Mouse (Mus musculus) macrophage (primary cell): ENCODE measurements around the gene Wasf3. TPM values are rescaled to one million over a fixed set of nuclear protein-coding genes. Genes with fewer than 3 reads are reported as not detected.

Experiments used
- H3K27ac ChIP-seq: fragments of 350-480 bp; formaldehyde crosslinking; 2 replicates; pipeline ENCODE4 v1.9.0; 2021
- H3K36me3 ChIP-seq: fragments of 350-480 bp; formaldehyde crosslinking; 2 replicates; pipeline ENCODE4 v1.9.0; 2021; ENCODE audit errors: inconsistent target
- H3K4me3 ChIP-seq: fragments of 350-480 bp; formaldehyde crosslinking; 2 replicates; pipeline ENCODE4 v1.9.0; 2021; ENCODE audit errors: inconsistent target
- H3K79me2 ChIP-seq: fragments of 350-480 bp; formaldehyde crosslinking; 2 replicates; pipeline ENCODE4 v1.9.0; 2021; ENCODE audit errors: inconsistent target
- WGBS: methylation state at CpG from one replicate; pipeline ENCODE4 v1.1.7; 2026; ENCODE audit warnings: inconsistent platforms; ENCODE audit not compliant: missing documents; 5-methylcytosine and 5-hydroxymethylcytosine counted together
- polyA plus RNA-seq: library from polyadenylated mRNA; stranded (reverse); fragments of 250-400 nt; gene quantifications from 3 replicates; pipeline ENCODE4 v1.2.4, GENCODE M21; 2018; ENCODE audit warnings: inconsistent platforms

Gene Wasf3
- polyA plus RNA-seq, 1 experiment from 2014 or later = not detected

- Histone ChIP-seq H3K27ac (no peak overlapping the region), H3K36me3 (no peaks in the 10 kb centered on the region), H3K79me2 (no peaks in the 10 kb centered on the region), H3K4me3 (no peak overlapping the region)
- 73% methylated on average over 13 of the region's 15 CpGs for WGBS
Observed at GRCm38 (mm10) chr5:146412743-146413430, 28.1 kb downstream of the Wasf3 start.

DNA sequence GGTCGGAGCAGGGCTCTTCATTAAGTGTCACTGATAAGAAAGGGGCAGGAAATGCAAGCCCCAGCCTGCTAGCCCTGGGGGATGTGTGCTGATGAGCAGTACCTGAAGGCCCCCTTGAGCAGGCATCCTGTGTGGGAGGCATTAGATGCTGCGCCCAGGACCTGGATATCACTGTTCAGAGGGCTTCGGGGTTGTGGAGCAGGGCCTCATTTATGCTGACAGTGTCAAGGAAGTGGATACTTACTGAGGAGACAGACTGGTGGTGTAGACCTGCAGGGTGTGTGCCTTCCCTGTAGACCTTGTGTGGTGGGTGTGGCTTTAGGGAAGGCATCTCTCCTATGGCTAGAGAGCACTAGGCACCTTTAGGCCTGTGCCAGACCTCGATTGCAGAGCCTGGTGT lies 29.8 kb downstream of the Wasf3 start:
- H3K79me2 ChIP-seq = no peaks in the 10 kb centered on the region
- no peak overlapping the region for H3K4me3 ChIP-seq
- no peak overlapping the region for H3K27ac ChIP-seq
- H3K36me3 ChIP-seq = no peaks in the 10 kb centered on the region
- WGBS = 78% methylated on average over 4 of the region's 4 CpGs

DNA sequence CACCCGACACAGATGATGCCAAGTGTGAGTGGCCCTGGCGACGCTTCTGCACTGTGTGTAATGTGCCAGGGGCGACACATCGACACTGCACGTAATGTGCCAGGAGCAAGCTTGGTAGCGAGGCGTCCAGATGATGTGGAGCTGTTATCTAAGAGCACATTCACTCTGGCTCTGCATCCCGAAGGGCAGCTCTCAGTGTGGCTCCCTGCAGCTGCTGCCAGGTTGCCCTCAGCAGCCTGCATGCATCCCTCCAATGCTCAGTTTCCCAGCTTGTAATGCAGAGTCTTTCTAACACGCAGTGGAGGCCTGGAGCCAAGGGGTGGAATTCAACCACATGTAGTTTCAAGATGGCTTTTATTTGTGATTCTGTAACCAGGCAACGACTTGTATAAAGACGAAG lies 30.4 kb downstream of the Wasf3 start:
- H3K27ac ChIP-seq = no peak overlapping the region
- no peak overlapping the region for H3K4me3 ChIP-seq
- no peaks in the 10 kb centered on the region for H3K36me3 ChIP-seq
- 91% methylated on average over 12 of the region's 12 CpGs for WGBS
- no peaks in the 10 kb centered on the region for H3K79me2 ChIP-seq

DNA sequence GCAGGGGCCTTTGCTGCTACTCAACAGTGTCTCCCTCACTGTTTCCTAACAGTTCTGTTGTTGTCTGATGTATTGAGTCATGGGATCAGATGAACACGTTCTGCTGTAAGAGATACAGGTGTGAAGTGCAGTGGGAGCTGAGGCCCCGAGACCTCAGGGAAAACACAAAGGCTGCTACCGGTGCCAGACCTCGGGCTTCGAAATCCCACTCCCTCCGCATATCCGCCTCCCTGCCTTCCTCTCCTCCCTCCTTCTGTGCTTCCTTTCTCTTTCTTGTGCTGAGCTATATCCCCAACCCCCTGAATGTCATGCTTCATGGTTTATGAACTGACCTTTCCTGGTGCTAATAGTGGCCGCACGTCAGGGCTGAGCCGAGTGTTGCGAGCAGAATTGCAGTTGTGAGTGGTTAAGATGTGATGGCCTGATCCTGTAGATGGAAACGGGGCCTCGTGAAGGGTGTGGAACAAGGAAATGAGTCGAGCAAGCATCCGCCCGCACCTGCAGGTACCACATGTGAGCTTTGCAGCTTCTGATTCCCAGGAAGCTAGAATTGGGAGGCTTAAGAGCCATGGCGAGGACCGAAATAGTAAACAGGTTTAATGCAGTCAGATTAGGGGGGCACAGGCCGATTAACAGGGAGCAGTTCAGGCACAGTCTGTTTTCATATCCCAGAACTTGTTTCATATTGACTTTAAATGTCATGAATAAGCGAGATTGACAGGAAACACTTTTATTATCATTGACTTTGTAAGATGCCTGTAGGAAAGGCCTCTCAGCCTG lies 31.7 kb downstream of the Wasf3 start:
- no peak overlapping the region for H3K27ac ChIP-seq
- H3K79me2 ChIP-seq = no peaks in the 10 kb centered on the region
- WGBS = 77% methylated on average over 18 of the region's 20 CpGs

GRCm38 (mm10) chr5:146418092-146418491 lies 33.3 kb downstream of the Wasf3 start:
- WGBS = 85% methylated on average over 7 of the region's 7 CpGs
- no peaks in the 10 kb centered on the region for H3K79me2 ChIP-seq
- no peak overlapping the region for H3K4me3 ChIP-seq
- no peak overlapping the region for H3K27ac ChIP-seq
- H3K36me3 ChIP-seq = no peaks in the 10 kb centered on the region

More for the DNA sequence above, 31.7 kb downstream of the Wasf3 start:
- no peaks in the 10 kb centered on the region for H3K36me3 ChIP-seq
- H3K4me3 ChIP-seq = no peak overlapping the region

GRCm38 (mm10) chr5:146420081-146420480 lies 35.3 kb downstream of the Wasf3 start:
- WGBS = 73% methylated on average over 1 of the region's 1 CpGs
- Histone ChIP-seq H3K79me2 (no peaks in the 10 kb centered on the region), H3K36me3 (no peaks in the 10 kb centered on the region), H3K4me3 (no peak overlapping the region), H3K27ac (no peak overlapping the region)

- WGBS = 83% methylated on average over 8 of the region's 8 CpGs
- Histone ChIP-seq H3K27ac (no peak overlapping the region), H3K79me2 (no peaks in the 10 kb centered on the region), H3K36me3 (no peaks in the 10 kb centered on the region), H3K4me3 (no peak overlapping the region)
Observed at GRCm38 (mm10) chr5:146424711-146425326, 40.0 kb downstream of the Wasf3 start.

DNA sequence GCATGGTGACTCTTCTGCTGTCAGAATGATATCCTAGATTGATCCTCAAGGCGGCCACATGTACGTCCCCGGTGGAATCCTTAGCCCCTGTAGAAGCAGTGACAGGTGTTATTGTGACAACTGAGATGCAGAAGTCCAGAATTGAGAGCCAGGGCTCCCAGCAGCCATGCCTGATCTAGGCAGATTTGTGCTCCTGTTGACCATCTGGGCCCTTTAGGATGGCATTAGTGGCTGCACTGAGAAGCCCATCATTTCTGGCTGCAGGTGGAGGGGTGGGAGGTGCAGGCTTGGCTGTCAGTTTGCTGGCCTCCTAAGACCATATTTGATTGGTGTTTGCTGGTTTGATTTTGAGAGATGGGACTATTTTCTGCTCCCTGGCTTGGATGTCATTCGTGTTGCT lies 40.9 kb downstream of the Wasf3 start:
- H3K36me3 ChIP-seq = no peaks in the 10 kb centered on the region
- H3K79me2 ChIP-seq = no peaks in the 10 kb centered on the region
- H3K4me3 ChIP-seq = no peak overlapping the region
- H3K27ac ChIP-seq = no peak overlapping the region
- 87% methylated on average over 4 of the region's 4 CpGs for WGBS

- H3K4me3 ChIP-seq = no peak overlapping the region
- no peak overlapping the region for H3K27ac ChIP-seq
- H3K36me3 ChIP-seq = no peaks in the 10 kb centered on the region
- no peaks in the 10 kb centered on the region for H3K79me2 ChIP-seq
- 91% methylated on average over 4 of the region's 4 CpGs for WGBS
Observed at GRCm38 (mm10) chr5:146428109-146428508, 43.3 kb downstream of the Wasf3 start.

DNA sequence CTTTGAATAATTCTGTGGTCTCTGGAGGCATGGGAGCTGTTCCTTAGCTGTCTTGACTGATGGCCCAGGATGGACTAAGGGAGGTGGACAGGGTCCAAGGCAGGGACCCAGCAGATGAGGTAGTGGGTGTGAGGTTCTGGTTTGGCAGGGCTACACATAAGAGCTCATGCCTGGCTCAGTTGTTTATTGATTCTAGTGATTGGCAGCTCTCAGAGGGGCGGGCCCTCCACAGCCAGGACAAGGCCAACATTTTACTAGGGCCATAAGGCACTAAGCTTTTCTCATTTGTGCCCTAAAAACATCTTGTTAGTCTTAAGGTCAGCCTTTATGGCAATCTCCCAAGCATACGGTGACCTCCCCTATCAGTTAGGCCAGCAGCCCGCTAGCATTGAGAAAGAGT lies 47.0 kb downstream of the Wasf3 start:
- Histone ChIP-seq H3K27ac (no peak overlapping the region), H3K79me2 (no peaks in the 10 kb centered on the region), H3K36me3 (no peaks in the 10 kb centered on the region), H3K4me3 (no peak overlapping the region)
- WGBS = 81% methylated on average over 3 of the region's 3 CpGs

DNA sequence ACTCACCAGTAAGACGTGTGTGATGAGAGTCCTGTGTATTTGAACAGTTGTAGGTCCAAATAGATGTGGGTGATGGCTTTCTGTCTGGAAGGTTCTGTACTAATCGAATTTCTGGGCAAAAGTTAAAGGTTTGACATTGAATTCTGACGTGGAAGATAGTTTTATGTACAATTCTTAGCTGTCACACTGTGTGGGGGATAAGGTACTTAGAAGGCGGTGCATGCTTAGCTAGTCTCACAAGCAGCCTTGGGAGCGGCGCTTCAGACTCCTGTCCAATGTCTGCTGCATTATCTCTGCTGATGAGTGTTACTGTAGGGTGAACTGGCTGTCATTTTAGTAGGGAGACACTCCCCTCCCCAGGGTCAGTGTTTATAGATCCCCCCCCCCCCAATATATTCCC lies 47.7 kb downstream of the Wasf3 start:
- H3K36me3 ChIP-seq = no peaks in the 10 kb centered on the region
- H3K27ac ChIP-seq = no peak overlapping the region
- no peak overlapping the region for H3K4me3 ChIP-seq
- WGBS = 83% methylated on average over 6 of the region's 6 CpGs
- H3K79me2 ChIP-seq = no peaks in the 10 kb centered on the region

DNA sequence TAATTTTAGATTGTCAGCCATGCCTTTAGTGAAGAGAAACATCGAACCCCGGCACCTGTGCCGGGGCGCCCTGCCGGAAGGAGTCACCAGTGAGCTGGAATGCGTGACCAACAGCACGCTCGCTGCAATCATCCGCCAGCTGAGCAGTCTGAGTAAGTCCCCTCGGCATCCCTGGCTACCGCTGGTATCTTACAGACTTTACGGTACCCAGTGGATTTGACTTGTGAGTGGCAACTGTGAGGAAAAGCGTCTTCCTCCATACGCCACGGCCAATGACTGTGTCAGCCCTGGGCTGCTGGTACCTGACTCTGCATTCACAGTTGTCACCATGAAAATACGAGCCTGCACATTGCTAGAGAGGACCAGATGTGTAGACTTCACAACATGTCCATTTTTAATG lies 50.5 kb downstream of the Wasf3 start:
- H3K27ac ChIP-seq = no peak overlapping the region
- no peaks in the 10 kb centered on the region for H3K36me3 ChIP-seq
- no peak overlapping the region for H3K4me3 ChIP-seq
- 93% methylated on average over 16 of the region's 16 CpGs for WGBS
- no peaks in the 10 kb centered on the region for H3K79me2 ChIP-seq

GRCm38 (mm10) chr5:146436796-146437195 lies 52.0 kb downstream of the Wasf3 start:
- WGBS = 97% methylated on average over 11 of the region's 11 CpGs
- no peak overlapping the region for H3K27ac ChIP-seq
- no peaks in the 10 kb centered on the region for H3K36me3 ChIP-seq
- no peak overlapping the region for H3K4me3 ChIP-seq
- no peaks in the 10 kb centered on the region for H3K79me2 ChIP-seq

DNA sequence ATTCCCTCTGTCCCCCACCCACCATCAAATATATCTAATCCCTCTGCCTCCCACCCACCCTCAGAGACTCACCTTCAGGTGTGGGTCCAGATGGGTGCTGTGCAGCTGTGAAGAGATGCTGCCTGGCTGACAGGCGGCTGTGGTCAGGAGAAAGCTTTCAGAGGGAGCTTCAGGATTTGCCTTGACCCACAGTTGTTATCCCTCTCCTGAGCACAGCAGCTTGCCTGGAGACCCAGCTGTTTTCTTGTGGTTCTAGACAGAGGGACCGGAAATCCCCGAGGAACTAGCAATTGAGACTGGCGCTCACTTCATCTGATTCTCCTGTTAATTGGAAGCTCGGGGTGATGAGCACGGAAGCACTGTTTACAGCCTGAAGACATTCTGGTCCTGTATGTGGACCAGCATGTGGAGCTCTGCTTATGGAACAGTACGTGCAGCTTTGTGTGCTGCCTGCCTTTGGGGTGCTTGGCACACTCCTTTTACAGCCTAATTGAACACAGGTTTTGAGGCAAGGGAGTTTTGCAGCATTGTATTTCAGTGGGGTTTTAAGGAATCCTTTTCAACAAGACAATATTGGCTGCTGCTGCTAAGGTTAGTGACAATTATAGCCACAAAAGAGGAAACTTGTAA lies 54.5 kb downstream of the Wasf3 start:
- H3K4me3 ChIP-seq = no peak overlapping the region
- H3K79me2 ChIP-seq = no peaks in the 10 kb centered on the region
- no peak overlapping the region for H3K27ac ChIP-seq
- whole genome bisulfite sequencing = 91% methylated on average over 7 of the region's 7 CpGs
- H3K36me3 ChIP-seq = no peaks in the 10 kb centered on the region

DNA sequence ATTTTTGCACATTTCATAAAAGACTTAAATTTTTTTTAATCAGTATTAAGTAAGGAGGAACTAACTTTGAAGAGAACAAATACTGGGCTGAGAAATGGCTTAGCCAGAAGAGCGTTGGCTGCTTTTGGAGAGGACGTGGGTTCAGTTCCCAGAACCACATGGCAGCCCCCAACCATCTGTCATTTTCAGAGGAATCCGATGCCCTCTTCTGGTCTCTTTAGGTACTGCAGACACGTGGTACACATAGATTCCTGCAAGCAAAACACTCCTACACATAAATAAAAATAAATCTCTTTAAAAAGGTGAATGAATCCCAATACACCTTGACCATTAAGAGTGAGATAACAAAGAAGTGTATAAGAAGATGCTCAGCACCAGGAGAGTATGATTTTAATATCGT lies 55.5 kb downstream of the Wasf3 start:
- Histone ChIP-seq H3K79me2 (no peaks in the 10 kb centered on the region), H3K36me3 (no peaks in the 10 kb centered on the region), H3K27ac (no peak overlapping the region), H3K4me3 (no peak overlapping the region)
- WGBS = 87% methylated on average over 5 of the region's 5 CpGs
